Mouse (Mus musculus) olfactory bulb, adult 2 months (tissue): Measurements from ENCODE around the gene Bcl2l14.

Experiments used
- CTCF ChIP-seq: fragments of 200-500 bp; IDR thresholded peaks from 2 replicates; pipeline ENCODE4 v1.5.1; 2012; ENCODE audit warnings: low read depth, mild to moderate bottlenecking, low read length, moderate library complexity; ENCODE audit not compliant: insufficient read depth
- POLR2A ChIP-seq: fragments of 200-500 bp; IDR thresholded peaks from 2 replicates; pipeline ENCODE4 v1.6.1; 2012; ENCODE audit warnings: mild to moderate bottlenecking, low read depth, low read length, moderate library complexity; ENCODE audit not compliant: insufficient read depth

DNA sequence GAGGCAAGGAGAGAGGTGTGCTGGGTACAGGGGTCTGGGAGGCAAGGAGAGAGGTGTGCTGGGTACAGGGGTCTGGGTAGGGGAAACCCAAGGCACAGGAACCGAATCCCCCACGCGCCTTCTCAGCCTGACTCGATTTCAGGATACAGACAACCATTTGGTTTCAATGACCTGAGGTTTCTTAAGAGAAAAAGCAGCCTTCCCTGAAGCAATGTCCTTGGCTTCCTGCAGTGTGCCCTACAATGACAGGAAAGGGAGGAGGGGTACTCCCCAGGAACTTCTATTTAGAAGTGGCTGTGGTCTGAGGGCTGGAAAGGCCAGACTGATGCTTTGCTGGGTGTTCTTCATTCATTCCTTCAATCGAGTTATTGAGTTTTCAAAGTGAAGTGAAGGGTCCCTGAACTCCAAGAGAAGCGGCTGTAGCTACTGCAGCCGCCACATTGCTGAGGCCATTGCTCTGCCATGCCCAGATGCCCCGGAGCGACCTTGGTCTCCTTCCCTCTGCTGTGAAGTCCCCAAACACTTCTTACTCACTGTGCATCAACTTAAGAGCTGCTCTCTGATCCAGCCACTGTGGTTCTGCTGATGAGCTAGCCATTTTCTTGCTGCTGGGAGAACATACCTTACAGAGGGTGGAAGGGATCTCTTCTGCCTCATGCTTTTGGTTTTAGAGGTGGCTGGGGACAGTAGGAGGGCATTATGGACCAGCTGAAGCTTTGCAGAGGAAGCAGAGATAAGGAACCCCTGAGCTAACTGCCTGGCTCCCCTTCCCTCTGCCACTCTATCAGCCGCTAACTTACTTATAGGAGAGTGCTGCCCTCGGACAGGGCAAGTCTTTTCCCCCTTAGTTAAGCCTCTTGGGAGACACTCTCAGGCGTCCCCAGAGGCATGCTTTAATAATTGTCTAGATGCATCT, 28.5 kb upstream of the Bcl2l14 start:
- TF ChIP-seq POLR2A (no peak), CTCF (no peak)
